Mouse (Mus musculus) myocyte (in vitro differentiated cells): ENCODE measurements at regions not wholly inside any gene's neighbourhood (a gene's known extent, or its start where the extent isn't known, plus 50 kb on each side); places are given as distances from the start of the nearest gene placed in this dataset.

ENCODE experiments used
- POLR2A ChIP-seq: IDR thresholded peaks from one replicate; pipeline ENCODE4 v1.6.1; 2011; ENCODE audit warnings: low read depth, mild to moderate bottlenecking, control low read depth, moderate library complexity; ENCODE audit not compliant: insufficient read length
- USF1 ChIP-seq: IDR thresholded peaks from one replicate; pipeline ENCODE4 v1.6.1; 2011; ENCODE audit warnings: low read depth, mild to moderate bottlenecking, control low read depth, moderate library complexity

DNA sequence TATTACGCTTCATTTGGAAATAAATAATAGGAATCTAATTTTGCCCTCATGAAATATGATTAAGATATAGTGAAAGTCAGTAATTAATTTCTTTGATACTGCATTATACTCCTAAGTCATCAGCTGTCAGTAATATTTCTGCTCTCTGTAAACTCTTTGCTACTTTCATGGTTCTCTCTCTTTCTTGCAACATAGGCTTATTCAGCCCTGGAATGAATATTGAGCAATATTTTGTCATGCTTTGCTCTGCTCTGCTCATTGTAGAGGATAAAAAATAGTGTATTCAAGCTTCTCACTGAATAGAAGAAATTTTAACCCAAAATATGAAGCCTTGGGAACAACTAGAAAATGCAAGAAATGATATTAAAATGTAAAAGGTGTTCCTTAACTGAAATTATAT lies 306.1 kb upstream of the C030005K15Rik start:
- TF ChIP-seq USF1, result no peak
- TF ChIP-seq POLR2A, result no peak
